Mouse (Mus musculus) stomach, postnatal 0 days (tissue): ENCODE results near the gene Shmt1. TPM values are rescaled to one million over a fixed set of nuclear protein-coding genes. Genes with fewer than 3 reads are reported as not detected.

Source experiments
- ATAC-seq: fragments of 200-750 bp; cut with Nextera tagmentation; 2 replicates; pipeline ENCODE4 v1.8.0; 2017; ENCODE audit not compliant: low FRiP score, low TSS enrichment
- DNase-seq: peaks from one replicate; pipeline ENCODE4 v3.0.0-alpha.2; 2016; ENCODE audit warnings: low spot score
- H3K27ac ChIP-seq: fragments of 300-500 bp; sonication (generic); replicated peaks from 2 replicates; pipeline ENCODE4 v1.5.1; 2014; ENCODE audit warnings: mild to moderate bottlenecking, control low read depth
- H3K27me3 ChIP-seq: fragments of 300-500 bp; sonication (generic); 2 replicates; pipeline ENCODE4 v1.6.1; 2014; ENCODE audit warnings: low read length; ENCODE audit not compliant: control insufficient read depth, insufficient read depth
- H3K36me3 ChIP-seq: fragments of 300-500 bp; sonication (generic); 2 replicates; pipeline ENCODE4 v1.6.1; 2014; ENCODE audit warnings: low read length, mixed read lengths; ENCODE audit not compliant: control insufficient read depth, insufficient read depth
- H3K4me1 ChIP-seq: fragments of 300-500 bp; sonication (generic); replicated peaks from 2 replicates; pipeline ENCODE4 v1.6.1; 2014; ENCODE audit warnings: antibody characterized with exemption; ENCODE audit not compliant: control insufficient read depth, insufficient read depth
- H3K4me2 ChIP-seq: fragments of 300-500 bp; sonication (generic); replicated peaks from 2 replicates; pipeline ENCODE4 v1.6.1; 2014; ENCODE audit warnings: low read depth, mild to moderate bottlenecking, control low read depth, moderate library complexity
- H3K4me3 ChIP-seq: fragments of 300-500 bp; sonication (generic); 2 replicates; pipeline ENCODE4 v1.5.1; 2014; ENCODE audit warnings: low read depth, low read length, control low read depth
- H3K9ac ChIP-seq: fragments of 300-500 bp; sonication (generic); 2 replicates; pipeline ENCODE4 v1.6.1; 2014; ENCODE audit warnings: mild to moderate bottlenecking, low read length, control low read depth, mixed read lengths
- H3K9me3 ChIP-seq: fragments of 300-500 bp; sonication (generic); 2 replicates; pipeline ENCODE4 v1.6.1; 2016; ENCODE audit warnings: low read length; ENCODE audit not compliant: control insufficient read depth
- CTCF ChIP-seq: IDR thresholded peaks from 2 replicates; pipeline ENCODE4 v1.5.1; 2016; ENCODE audit warnings: antibody characterized with exemption, low read depth, mild to moderate bottlenecking, moderate library complexity
- EP300 ChIP-seq: optimal IDR thresholded peaks from 2 replicates; pipeline ENCODE3; 2016; ENCODE audit warnings: antibody characterized with exemption
- WGBS: fragments of 180-500 bp; shearing (Covaris S2); extraction: QIAGEN DNeasy Blood & Tissue Kit; methylation state at CpG from one replicate; pipeline ENCODE4 v1.1.7; 2014; 5-methylcytosine and 5-hydroxymethylcytosine counted together
- polyA plus RNA-seq: library from polyadenylated mRNA; unstranded; fragments of >200 nt; fragmentation: Nextera tagmentation; extraction: Ambion mirVana; gene quantifications from 2 replicates; pipeline ENCODE4 v1.2.1, GENCODE M21; 2015

Gene Shmt1
- polyA plus RNA-seq, 1 experiment from 2014 or later, result 29.1 TPM

DNA sequence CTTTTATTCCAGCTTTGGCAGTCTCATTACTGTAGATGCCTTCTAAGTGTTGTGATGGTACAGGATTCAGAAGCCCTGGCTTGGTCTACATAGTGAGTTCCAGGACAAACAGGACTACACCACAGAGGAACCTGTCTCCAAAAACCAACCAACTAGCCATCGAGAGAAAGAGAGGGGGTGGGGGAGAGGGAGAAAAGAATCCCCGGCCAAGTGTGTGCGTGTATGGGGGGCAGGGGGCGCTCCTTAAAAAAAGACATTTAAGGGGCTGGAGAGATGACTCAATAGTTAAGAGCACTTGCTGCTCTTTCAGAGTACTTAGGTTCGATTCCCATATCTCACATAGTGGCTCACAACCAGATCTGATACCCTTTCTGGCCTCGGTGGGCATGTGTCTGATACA lies 35.9 kb downstream of the Shmt1 start:
- H3K4me1 ChIP-seq, result peaks cover 15% of the 10 kb centered on the region
- TF ChIP-seq CTCF (no peak), EP300 (no peak)
- ATAC-seq (no peak), DNase-seq (no peak)
- H3K36me3 ChIP-seq, result no peaks in the 10 kb centered on the region
- peak overlapping the region; percentile 96 for H3K4me2 ChIP-seq
- no peaks in the 10 kb centered on the region for H3K9me3 ChIP-seq
- no peaks in the 10 kb centered on the region for H3K27me3 ChIP-seq
- WGBS, result 40% methylated on average over 6 of the region's 6 CpGs
- no peak overlapping the region for H3K4me3 ChIP-seq
- H3K9ac ChIP-seq, result no peak overlapping the region
- no peak overlapping the region for H3K27ac ChIP-seq

DNA sequence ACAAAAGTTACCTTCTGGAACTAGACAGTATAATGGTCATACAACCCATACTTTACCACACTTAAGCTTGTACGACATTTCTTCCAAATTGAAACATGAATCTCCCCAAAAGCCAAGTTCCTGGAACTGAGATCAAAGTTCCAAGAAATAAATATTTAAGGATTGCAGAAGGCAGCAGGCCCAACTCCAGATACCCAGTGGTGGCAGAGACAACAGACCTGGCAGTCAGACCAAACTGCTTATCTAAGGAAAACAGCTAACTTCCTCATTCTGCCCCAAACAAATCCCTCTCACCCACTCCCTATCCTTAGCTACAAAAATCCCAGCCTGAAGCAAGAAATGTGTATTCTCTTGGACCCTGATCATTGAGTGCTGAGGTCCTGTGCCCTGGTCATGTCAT lies 36.7 kb downstream of the Shmt1 start:
- WGBS, result 48% methylated on average over 1 of the region's 1 CpGs
- no peak for DNase-seq

DNA sequence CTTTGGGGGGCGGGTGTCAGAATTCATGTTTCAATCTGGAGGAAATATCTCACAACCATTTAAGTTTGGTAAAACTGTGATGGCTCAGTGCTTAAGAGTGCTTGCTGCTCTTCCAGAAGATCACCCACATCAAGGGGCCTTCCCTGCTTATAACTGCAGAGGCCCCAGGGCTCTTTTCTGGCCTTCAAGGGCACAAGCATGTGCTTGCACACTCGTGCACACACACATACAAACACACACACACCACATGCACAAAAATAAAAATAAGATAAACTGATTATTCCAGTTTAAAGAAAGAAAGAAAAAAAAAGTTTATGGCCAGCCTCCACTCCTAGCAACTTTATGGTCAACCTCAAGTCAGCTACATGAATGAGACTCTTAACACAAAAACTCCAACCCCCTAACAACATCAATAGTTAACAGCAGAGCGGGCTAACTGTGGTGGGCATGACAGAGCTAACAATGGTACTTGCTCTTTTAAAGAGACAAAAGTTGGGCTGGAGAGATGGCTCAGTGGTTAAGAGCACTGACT lies 37.3 kb downstream of the Shmt1 start:
- no peaks in the 10 kb centered on the region for H3K36me3 ChIP-seq
- ATAC-seq (no peak), DNase-seq (no peak)
- no peak overlapping the region for H3K4me3 ChIP-seq
- peaks cover 6% of the 10 kb centered on the region; the same call in 1 of the 2 replicates for H3K4me1 ChIP-seq
- no peaks in the 10 kb centered on the region for H3K9me3 ChIP-seq
- no peak overlapping the region for H3K9ac ChIP-seq
- H3K4me2 ChIP-seq, result no peak overlapping the region
- 88% methylated on average over 3 of the region's 3 CpGs for WGBS
- no peak overlapping the region for H3K27ac ChIP-seq
- TF ChIP-seq CTCF (no peak), EP300 (no peak)
- H3K27me3 ChIP-seq, result no peaks in the 10 kb centered on the region

More for the DNA sequence above, 36.7 kb downstream of the Shmt1 start:
- peaks cover 8% of the 10 kb centered on the region for H3K4me1 ChIP-seq
- H3K4me3 ChIP-seq, result no peak overlapping the region
- ATAC-seq, result no peak
- no peak overlapping the region for H3K9ac ChIP-seq
- TF ChIP-seq EP300 (no peak), CTCF (no peak)
- H3K27me3 ChIP-seq, result no peaks in the 10 kb centered on the region
- H3K36me3 ChIP-seq, result no peaks in the 10 kb centered on the region
- no peak overlapping the region for H3K4me2 ChIP-seq
- H3K9me3 ChIP-seq, result no peaks in the 10 kb centered on the region
- no peak overlapping the region for H3K27ac ChIP-seq

DNA sequence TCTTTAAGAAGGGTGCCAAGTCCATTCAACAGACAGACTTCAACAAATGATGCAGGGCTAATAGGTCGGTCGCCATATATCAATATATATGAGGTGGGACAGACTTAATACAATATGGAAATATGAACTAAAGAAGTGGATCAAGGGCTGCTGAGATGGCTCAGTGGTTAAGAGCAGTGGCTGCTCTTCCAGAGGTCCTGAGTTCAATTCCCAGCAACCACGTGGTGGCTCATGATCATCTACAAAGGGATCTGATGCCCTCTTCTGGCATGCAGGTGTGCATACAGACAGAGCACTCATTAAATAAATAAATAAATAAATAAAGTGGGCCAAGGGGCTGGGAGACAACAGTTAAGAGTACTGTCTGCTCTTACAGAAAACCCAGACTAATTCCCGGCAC lies 39.4 kb downstream of the Shmt1 start:
- no peak for ATAC-seq
- no peak for DNase-seq
- no peak overlapping the region for H3K27ac ChIP-seq
- H3K9ac ChIP-seq, result no peak overlapping the region
- 0 out of 2 replicates have a peak, but pooled peaks cover 6% of the 10 kb centered on the region for H3K4me1 ChIP-seq
- 86% methylated on average over 4 of the region's 4 CpGs for WGBS
- H3K4me2 ChIP-seq, result no peak overlapping the region
- H3K9me3 ChIP-seq, result no peaks in the 10 kb centered on the region
- no peak overlapping the region for H3K4me3 ChIP-seq
- TF ChIP-seq CTCF, result peak; percentile 32
- TF ChIP-seq EP300, result no peak
- no peaks in the 10 kb centered on the region for H3K36me3 ChIP-seq
- no peaks in the 10 kb centered on the region for H3K27me3 ChIP-seq

DNA sequence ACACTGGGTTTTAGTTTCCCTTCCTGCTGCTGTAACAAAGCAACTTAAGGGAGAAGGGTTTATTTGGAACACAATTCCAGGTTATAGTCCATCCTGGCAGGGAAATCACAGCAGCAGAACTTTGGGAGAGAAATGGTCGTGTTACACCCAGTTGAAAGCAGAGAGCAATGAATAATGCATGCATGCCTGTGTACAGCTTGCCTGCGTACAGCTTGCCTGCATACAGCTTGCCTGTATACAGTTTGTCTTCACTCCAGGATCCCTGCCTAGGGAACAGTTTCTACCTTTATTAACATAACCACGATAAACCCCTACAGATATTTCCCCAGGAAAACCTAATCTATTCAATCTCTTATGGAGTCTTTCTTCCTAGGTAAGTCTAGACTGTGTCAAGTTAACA lies 40.7 kb downstream of the Shmt1 start:
- no peak for ATAC-seq

DNA sequence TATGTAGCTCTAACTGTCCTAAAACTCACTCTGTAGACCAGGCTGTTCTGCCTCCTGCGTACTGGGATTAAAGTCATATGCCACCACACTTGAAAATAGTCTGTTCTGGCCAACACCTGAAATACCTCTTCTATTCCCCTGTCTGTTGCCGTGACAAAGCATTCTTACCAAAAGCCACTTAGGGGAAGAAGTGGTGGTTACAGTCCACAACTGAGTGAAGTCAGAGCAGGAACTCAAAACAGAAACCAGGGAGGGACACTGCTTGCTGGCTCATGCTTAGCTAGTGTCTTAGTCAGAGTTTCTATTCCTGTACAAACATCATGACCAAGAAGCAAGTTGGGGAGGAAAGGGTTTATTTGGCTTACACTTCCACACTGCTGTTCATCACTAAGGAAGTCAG lies 42.2 kb downstream of the Shmt1 start:
- WGBS, result 68% methylated on average over 2 of the region's 2 CpGs
- DNase-seq (no peak), ATAC-seq (peak; percentile 86)
- no peak for TF ChIP-seq EP300
- TF ChIP-seq CTCF, result no peak
- Histone ChIP-seq H3K4me3 (no peak overlapping the region), H3K27me3 (no peaks in the 10 kb centered on the region), H3K27ac (no peak overlapping the region), H3K4me2 (no peak overlapping the region), H3K9ac (no peak overlapping the region), H3K9me3 (no peaks in the 10 kb centered on the region), H3K4me1 (no peaks in the 10 kb centered on the region), H3K36me3 (no peaks in the 10 kb centered on the region)

More for the DNA sequence above, 40.7 kb downstream of the Shmt1 start:
- Histone ChIP-seq H3K27ac (no peak overlapping the region), H3K9ac (no peak overlapping the region), H3K4me3 (no peak overlapping the region), H3K9me3 (no peaks in the 10 kb centered on the region), H3K27me3 (no peaks in the 10 kb centered on the region), H3K4me1 (0 out of 2 replicates have a peak, but pooled peaks cover 2% of the 10 kb centered on the region), H3K4me2 (no peak overlapping the region), H3K36me3 (no peaks in the 10 kb centered on the region)
- no peak for DNase-seq
- 86% methylated on average over 3 of the region's 3 CpGs for WGBS
- TF ChIP-seq CTCF (no peak), EP300 (no peak)
